Mouse (Mus musculus) spleen, postnatal 4 days (tissue): ENCODE results near the gene Aspn.
"Not testable (repeated sequence)": the region's sequence is repeated elsewhere in the genome, so short reads cannot be mapped to it uniquely, and the experiment has no call there.

Experiments
- DNase-seq, 2 experiments: peaks; one replicate each; pipeline ENCODE4 v3.0.0; 2022; ENCODE audit warnings: low spot score in 2 of 2

Aspn gene

DNA sequence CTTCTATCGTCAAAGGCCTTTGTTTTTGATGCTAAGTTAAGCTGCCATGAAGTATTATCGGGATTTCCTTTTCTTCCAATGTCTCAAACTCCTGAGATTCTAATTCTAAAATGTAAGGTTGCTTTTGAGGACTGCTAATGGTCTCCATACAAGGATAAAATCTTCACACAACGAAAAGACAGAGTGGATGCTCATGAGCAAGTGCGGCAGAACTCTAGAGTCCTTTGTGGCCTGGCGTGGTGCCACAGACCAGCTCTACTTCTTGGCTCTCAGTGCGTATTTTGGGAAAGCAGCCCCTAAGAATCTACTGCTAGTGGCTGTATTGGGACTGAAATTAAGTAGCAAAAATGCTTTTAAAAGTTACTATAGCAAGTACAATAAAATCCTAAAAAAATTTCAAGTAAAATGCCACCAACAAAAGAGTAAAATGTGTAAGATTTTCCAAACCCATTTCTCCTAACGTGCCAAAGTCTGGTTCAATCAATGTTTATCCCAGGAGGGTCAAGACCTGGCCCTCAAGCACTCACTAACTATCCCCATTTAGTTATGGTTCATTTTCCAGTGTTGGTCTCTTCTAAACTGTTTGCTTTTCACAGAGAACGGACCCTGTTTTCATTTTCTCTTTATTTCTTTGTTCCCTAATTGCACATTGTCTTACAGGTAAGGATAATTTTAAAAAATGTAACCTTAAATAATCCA is 40.2 kb downstream of the Aspn start:
- no peak for DNase-seq

DNA sequence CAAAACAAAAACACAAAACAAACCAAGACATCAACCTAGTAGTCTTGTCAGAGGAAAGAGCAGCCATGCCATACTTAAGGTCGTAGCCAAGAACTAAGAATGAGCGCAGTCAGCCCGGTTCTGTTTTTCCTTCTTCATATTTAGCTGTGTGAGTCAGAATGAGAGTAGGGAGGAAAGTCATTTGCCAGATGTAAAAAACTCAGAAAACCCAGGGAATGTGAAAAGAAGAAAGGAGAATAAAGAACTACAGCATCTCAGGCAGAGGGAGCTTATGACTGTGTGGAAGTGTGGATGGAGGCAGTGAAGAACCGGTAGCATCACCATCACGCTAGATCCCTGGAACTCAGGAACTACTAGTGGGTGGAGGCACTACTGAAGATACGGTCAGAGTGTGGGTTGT is 41.8 kb downstream of the Aspn start:
- no peak for DNase-seq

DNA sequence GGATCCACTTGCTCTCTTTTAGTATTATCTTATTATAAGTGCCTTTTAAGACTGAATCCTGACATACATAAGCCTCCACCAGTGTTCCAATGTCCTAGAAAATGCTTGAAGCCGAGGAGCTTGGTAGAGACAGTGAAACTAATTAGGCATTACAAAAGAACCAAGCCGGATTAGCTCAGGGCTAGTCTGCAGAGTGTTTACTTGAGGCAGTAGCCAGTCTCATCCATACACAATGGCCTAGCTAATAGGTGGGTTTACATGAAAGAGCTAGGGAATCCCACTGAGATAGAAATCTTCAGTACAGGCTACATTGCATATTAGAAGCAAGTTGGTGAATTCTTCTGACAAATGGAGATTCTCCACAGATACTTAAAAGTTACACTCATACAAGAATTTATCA is 58.3 kb downstream of the Aspn start:
- DNase-seq = not testable (repeated sequence)

DNA sequence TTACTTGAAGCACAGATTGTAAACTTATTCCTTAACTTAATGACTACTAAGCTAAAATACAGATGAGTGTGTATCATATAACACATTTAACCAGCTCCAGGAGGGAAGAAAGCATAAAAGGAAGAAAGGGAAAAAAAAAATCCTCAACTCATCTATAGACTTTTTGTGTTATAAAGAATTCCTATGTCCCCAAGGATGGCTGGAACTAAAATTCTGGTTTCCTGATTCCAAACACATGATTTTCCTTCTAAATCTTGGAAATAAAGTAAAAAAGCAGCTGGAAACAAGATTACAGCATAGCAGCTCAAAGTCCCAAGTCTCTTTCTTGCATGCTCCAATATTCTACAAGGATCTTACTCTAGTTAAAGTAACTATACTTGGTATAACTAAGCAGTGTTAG is 59.4 kb downstream of the Aspn start:
- DNase-seq = no peak

- no peak for DNase-seq
Measured at GRCm38 (mm10) chr13:49607714-49608113, 63.5 kb downstream of the Aspn start, which contains the start of gene Ogn. Gene Ogn, plus strand, starts transcription at chr13:49608046.

DNA sequence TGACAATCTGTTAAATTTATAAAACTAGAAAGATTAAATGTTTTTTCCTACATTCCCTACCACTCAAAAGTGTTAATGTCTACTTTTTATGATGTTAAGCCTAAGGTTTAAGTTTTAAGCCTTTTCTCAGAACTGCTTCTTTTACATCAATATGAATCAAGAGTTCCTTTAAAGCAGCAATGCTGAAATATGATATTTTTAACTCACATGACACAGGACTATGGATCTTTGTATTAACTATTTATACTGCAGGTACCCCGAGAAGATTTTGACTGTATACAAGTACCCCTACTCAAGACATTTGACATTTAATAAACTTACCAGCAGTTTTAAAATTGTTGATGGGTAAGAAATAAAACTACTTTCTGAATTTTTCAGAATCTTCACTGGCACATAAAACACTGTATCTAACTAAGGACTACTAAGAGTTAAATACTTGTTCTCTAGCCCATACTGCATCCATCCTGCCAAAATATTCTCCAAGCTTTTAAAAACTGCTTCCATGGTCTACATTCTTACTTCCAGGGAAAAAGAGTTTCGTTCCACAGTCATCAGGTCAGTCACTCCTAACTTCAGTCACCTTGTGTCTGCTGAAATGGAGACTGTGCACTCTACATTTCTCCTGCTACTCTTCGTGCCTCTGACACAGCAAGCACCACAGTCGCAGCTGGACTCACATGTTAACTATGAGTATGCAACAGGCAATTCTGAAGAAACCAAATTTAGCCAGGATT is 64.5 kb downstream of the Aspn start:
- DNase-seq = no peak

- DNase-seq = no peak
Measured at GRCm38 (mm10) chr13:49617021-49617420, 72.8 kb downstream of the Aspn start.
